Mouse (Mus musculus): Measurements from ENCODE around the gene Olfr688. TPM values are rescaled to one million over a fixed set of nuclear protein-coding genes. Genes with fewer than 3 reads are reported as not detected.
A peak's percentile ranks its signal among the peaks of the same experiment; 100 is the strongest.

The Olfr688 gene
- total RNA-seq (2014; fragmentation: Nextera tagmentation) (not detected in 2 replicates), total RNA-seq (2017) (not detected in 2 replicates)

DNA sequence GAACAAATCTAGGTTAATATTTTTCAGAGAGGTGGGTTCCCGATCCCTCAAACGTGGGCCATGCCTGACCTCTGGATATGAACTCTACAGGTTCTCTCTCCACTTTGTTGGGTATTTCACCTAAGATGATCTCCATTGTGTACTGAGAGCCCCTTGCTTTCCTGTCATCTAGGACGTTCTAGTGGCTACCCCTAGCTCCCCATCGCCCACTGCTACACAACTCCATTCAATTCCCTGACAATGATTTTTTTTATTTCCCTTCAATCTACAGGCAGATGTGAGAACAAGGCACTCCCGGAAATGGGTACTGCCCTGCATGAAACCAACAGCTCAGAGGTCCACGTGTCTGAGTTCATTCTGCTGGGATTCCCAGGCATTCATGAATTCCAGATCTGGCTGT lies at the start of gene Olfr688:
Olfr688 (plus strand) TSS at position 301 of the 400 bp plus-strand sequence.
- no peak for ATAC-seq (replicated peaks; ENCODE audit: low FRiP score, low TSS enrichment, poor library complexity, severe bottlenecking)

DNA sequence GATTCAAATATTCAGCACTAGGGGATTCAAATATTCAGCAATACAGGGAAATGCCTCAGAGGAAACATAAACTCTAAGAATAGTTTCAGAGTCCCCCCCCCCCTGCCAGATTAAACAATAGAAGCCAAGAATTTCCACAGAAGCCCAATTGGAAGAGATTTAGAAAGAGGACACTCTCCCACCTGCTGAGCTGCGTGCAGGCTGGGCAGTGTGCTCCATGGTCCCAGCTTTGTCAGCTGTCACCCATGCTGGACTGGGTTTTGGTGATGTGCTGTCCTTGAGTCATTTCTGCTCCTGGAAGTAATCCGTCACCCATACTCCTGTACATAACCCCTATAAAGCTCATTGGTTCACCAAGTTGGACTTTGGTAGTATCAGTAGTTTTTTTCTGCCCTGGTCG lies 40.2 kb upstream of the Olfr688 start:
- no peak for ATAC-seq (replicated peaks; ENCODE audit: low FRiP score, low TSS enrichment, poor library complexity, severe bottlenecking)

DNA sequence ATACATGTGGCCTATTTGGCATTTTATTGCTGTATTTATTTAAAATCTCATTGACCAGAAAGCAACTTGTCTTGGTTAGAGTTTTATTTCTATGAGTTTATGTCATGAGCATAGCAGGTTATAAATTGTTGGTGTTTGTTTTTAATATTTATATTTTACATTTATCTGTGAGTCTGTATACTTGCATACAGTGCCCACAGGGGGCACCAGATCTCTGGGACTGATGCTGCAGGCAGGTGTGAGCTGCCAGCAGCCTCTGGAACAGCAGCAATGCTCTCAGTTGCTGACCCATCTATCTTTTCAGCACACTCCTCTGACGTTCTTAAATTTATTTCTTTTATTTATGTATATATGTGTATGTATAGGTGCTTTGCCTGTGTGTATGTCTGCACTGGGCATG lies 39.7 kb upstream of the Olfr688 start:
- ATAC-seq (replicated peaks; ENCODE audit: low FRiP score, low TSS enrichment, poor library complexity, severe bottlenecking) = 0 out of 2 replicates have a peak, but pooled peaks have one; percentile 44

DNA sequence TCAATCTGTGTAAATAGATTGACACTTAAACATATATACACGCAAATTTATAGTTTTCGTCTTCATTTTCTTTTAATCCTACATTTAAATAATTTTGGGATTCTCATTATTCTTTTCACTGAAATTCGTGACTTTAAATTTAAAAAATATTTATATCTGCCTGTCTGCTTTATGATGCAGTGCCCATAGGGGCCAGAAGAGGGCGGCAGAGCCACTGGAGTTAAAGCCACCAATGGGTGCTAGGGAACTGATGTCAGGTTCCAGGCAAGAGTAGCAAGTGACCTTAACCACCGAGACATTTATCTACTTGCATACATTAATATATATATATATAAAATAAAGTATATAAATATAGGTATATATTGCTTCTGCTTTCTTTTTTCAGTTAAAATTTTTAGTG lies 31.2 kb upstream of the Olfr688 start:
- ATAC-seq (replicated peaks; ENCODE audit: low FRiP score, low TSS enrichment, poor library complexity, severe bottlenecking) = peak; percentile 81; the same call in 1 of the 2 replicates

DNA sequence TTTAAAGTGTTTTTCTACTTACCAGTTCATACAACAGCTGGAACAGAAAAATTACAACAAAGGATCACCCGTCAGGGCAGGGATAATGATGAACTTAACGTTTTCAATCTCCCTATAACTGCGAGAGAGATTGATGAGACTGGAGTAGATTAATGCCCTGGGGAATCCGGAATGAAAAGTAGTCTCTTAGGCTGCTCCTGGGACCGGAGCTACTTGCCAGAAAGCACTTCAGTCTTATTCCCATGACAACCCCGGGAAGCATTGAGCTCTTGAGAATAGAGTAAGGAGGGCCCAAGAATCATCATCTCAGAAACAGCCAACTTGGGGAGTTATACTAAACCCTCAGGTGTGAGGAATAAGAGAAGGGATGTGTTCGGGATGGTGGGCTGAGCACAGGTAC lies 15.5 kb upstream of the Olfr688 start:
- no peak for ATAC-seq (replicated peaks; ENCODE audit: low FRiP score, low TSS enrichment, poor library complexity, severe bottlenecking)

DNA sequence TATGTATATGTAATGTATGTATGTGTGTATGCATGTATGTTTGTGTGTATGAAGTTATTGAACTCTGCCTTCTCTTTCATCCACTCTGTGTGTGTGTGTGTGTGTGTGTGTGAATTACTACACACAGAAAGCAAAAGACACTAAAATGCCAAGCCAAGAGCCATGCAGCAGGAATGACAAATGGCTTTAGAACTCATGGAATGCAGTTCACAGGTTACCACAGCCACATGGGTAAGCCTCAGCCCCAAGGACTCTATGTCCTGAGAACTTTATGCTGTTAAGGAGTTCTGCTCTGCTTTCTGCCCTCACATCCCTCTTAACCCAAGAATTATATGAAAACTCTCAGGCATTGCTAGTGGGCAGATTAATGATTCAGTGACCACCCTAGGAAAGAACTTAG lies 2.2 kb downstream of the Olfr688 start:
- no peak for ATAC-seq (replicated peaks; ENCODE audit: low FRiP score, low TSS enrichment, poor library complexity, severe bottlenecking)

DNA sequence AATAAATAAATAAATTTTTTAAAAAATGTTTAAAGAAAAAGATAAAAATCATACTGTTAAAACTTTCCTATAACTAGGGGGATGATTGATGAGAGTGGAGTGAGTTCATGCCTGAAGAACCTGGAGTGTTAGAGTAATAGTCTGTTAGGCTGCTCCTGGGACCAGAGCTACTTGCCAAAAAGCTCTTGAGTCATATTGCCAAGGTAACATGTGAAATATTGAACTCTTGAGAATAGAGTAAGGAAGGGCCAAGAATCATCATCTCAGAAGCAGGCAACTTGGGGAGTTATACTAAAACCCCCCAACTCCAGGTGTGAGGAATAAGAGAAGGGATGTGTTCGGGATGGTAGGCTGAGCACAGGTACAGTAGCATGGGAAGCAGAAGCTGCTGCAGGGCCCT lies 23.0 kb downstream of the Olfr688 start, which contains the start of gene Olfr689:
Olfr689 (plus strand) TSS at position 301 of the 400 bp plus-strand sequence.
- ATAC-seq (replicated peaks; ENCODE audit: low FRiP score, low TSS enrichment, poor library complexity, severe bottlenecking) = no peak

DNA sequence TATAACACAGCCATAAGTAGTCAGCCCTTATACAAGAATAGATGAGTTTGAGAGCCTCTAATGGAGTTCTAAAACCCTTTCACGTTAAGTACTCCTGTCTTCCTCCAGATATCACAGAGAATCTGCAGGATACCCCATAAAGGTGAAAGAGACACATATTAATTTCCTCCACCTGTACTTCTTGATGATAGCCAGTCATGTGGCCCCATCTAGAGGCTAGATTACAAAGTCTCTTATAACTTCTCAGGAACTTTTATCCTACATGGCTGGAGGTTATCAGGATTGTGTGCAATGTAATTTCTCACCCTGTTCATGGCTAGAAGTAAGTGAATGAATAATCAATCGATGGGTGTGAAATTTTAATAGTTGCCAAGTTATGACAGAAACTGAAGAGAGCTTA lies 37.4 kb downstream of the Olfr688 start:
- ATAC-seq (replicated peaks; ENCODE audit: low FRiP score, low TSS enrichment, poor library complexity, severe bottlenecking) = no peak

DNA sequence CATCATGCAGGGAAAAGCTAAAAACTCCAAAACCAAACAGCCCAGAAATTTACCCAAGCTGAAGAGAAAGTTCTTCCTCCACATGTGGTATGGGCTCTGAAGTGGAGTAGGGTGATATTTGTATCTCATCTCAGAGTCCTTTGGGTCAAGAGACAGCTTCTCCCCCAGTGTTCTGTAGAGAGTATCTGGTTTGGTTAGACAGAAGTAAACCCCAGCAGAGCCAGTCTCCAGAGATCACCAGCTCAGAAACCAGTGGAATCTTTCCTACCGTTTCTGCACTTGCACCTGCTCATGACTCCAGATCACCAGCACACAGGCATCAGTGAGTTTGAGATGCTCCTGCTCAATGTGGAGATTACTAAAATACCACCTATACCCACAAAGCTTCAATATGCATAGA lies 46.1 kb downstream of the Olfr688 start, which contains the start of gene Olfr690:
Olfr690 (minus strand) TSS at position 101 of the 400 bp plus-strand sequence.
- ATAC-seq (replicated peaks; ENCODE audit: low FRiP score, low TSS enrichment, poor library complexity, severe bottlenecking) = no peak

Other genes starting within 250 kb of the Olfr688 start
- not detected in 2 replicates for gene Olfr677, start 236.7 kb upstream of the Olfr688 start, total RNA-seq (2014; fragmentation: Nextera tagmentation)
- gene Olfr677, start 236.7 kb upstream of the Olfr688 start, total RNA-seq (2017) = not detected in 2 replicates
- not detected in 2 replicates for gene Olfr678, start 223.6 kb upstream of the Olfr688 start, total RNA-seq (2014; fragmentation: Nextera tagmentation)
- not detected in 2 replicates for gene Olfr678, start 223.6 kb upstream of the Olfr688 start, total RNA-seq (2017)
- gene Olfr679, start 206.9 kb upstream of the Olfr688 start, total RNA-seq (2014; fragmentation: Nextera tagmentation) = not detected in 2 replicates
- not detected in 2 replicates for gene Olfr679, start 206.9 kb upstream of the Olfr688 start, total RNA-seq (2017)
- not detected in 2 replicates for gene Olfr680-ps1, start 195.3 kb upstream of the Olfr688 start, total RNA-seq (2014; fragmentation: Nextera tagmentation)
- not detected in 2 replicates for gene Olfr680-ps1, start 195.3 kb upstream of the Olfr688 start, total RNA-seq (2017)
- gene Olfr681, start 171.3 kb upstream of the Olfr688 start, total RNA-seq (2014; fragmentation: Nextera tagmentation) = not detected in 2 replicates
- not detected in 2 replicates for gene Olfr681, start 171.3 kb upstream of the Olfr688 start, total RNA-seq (2017)
- gene Olfr683, start 141.1 kb upstream of the Olfr688 start, total RNA-seq (2014; fragmentation: Nextera tagmentation) = not detected in 2 replicates
- gene Olfr683, start 141.1 kb upstream of the Olfr688 start, total RNA-seq (2017) = not detected in 2 replicates
- gene Olfr684, start 124.4 kb upstream of the Olfr688 start, total RNA-seq (2014; fragmentation: Nextera tagmentation) = not detected in 2 replicates
- not detected in 2 replicates for gene Olfr684, start 124.4 kb upstream of the Olfr688 start, total RNA-seq (2017)
- not detected in 2 replicates for gene Olfr685, start 102.1 kb upstream of the Olfr688 start, total RNA-seq (2014; fragmentation: Nextera tagmentation)
- not detected in 2 replicates for gene Olfr685, start 102.1 kb upstream of the Olfr688 start, total RNA-seq (2017)
- not detected in 2 replicates for gene Olfr686, start 80.6 kb upstream of the Olfr688 start, total RNA-seq (2014; fragmentation: Nextera tagmentation)
- gene Olfr686, start 80.6 kb upstream of the Olfr688 start, total RNA-seq (2017) = not detected in 2 replicates
- gene Olfr689, start 23.1 kb downstream of the Olfr688 start, total RNA-seq (2014; fragmentation: Nextera tagmentation) = not detected in 2 replicates
- not detected in 2 replicates for gene Olfr689, start 23.1 kb downstream of the Olfr688 start, total RNA-seq (2017)
- gene Olfr690, start 46.0 kb downstream of the Olfr688 start, total RNA-seq (2014; fragmentation: Nextera tagmentation) = not detected in 2 replicates
- gene Olfr690, start 46.0 kb downstream of the Olfr688 start, total RNA-seq (2017) = not detected in 2 replicates
- gene Olfr691, start 54.2 kb downstream of the Olfr688 start, total RNA-seq (2014; fragmentation: Nextera tagmentation) = not detected in 2 replicates
- gene Olfr691, start 54.2 kb downstream of the Olfr688 start, total RNA-seq (2017) = not detected in 2 replicates
- not detected in 2 replicates for gene Olfr692, start 80.1 kb downstream of the Olfr688 start, total RNA-seq (2014; fragmentation: Nextera tagmentation)
- gene Olfr692, start 80.1 kb downstream of the Olfr688 start, total RNA-seq (2017) = not detected in 2 replicates
- not detected in 2 replicates for gene Gm5901, start 86.9 kb downstream of the Olfr688 start, total RNA-seq (2014; fragmentation: Nextera tagmentation)
- not detected in 2 replicates for gene Gm5901, start 86.9 kb downstream of the Olfr688 start, total RNA-seq (2017)
- 24.6 and 31.9 TPM in 2 replicates for gene Fam160a2, start 112.0 kb downstream of the Olfr688 start, total RNA-seq (2014; fragmentation: Nextera tagmentation)
- 9.8 and 15.1 TPM in 2 replicates for gene Fam160a2, start 112.0 kb downstream of the Olfr688 start, total RNA-seq (2017)
- not detected in 2 replicates for gene Cnga4, start 116.5 kb downstream of the Olfr688 start, total RNA-seq (2014; fragmentation: Nextera tagmentation)
- gene Cnga4, start 116.5 kb downstream of the Olfr688 start, total RNA-seq (2017) = not detected in 2 replicates
- gene Cckbr, start 137.6 kb downstream of the Olfr688 start, total RNA-seq (2014; fragmentation: Nextera tagmentation) = not detected in 2 replicates
- gene Cckbr, start 137.6 kb downstream of the Olfr688 start, total RNA-seq (2017) = not detected in 2 replicates
- gene Cavin3, start 194.2 kb downstream of the Olfr688 start, total RNA-seq (2014; fragmentation: Nextera tagmentation) = not detected in 2 replicates
- gene Cavin3, start 194.2 kb downstream of the Olfr688 start, total RNA-seq (2017) = 0.61 and 0.75 TPM in 2 replicates